Mouse (Mus musculus) testis, adult 2 months (tissue): ENCODE results near the gene Kri1.

Experiments used
- CTCF ChIP-seq: fragments of 200-500 bp; IDR thresholded peaks from 2 replicates; pipeline ENCODE4 v1.5.1; 2012; ENCODE audit warnings: low read depth, mild to moderate bottlenecking, inconsistent platforms, low read length, moderate library complexity; ENCODE audit not compliant: control insufficient read depth, insufficient read depth, insufficient replicate concordance
- POLR2A ChIP-seq: fragments of 200-500 bp; IDR thresholded peaks from 2 replicates; pipeline ENCODE4 v1.6.1; 2012; ENCODE audit warnings: low read depth, mild to moderate bottlenecking, inconsistent platforms, low read length, moderate library complexity; ENCODE audit not compliant: control insufficient read depth

DNA sequence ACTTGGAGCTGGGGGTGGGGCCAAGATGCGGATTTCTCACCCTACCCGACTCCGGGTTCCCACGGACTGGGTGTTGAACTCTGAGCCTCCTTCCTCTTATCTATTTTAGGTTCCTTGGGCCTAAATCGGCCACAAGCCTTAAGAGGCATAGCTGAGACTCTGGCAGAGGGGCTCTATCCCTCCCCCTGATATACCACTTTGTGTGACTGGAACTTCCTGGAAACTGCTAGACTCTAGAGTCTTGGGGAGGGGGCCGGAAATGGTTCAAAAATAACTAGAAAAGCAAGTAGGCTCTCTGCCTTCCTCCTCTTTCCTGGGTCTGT, 33.7 kb upstream of the Kri1 start:
- TF ChIP-seq CTCF (no peak), POLR2A (no peak)
